Mouse (Mus musculus) embryonic facial prominence, embryonic 11.5 days (tissue): ENCODE results near the gene Mrps15. TPM values are rescaled to one million over a fixed set of nuclear protein-coding genes. Genes with fewer than 3 reads are reported as not detected.

ENCODE experiments used
- ATAC-seq: fragments of 200-750 bp; cut with Nextera tagmentation; replicated peaks from 2 replicates; pipeline ENCODE4 v1.8.0; 2017; ENCODE audit warnings: low read depth; ENCODE audit not compliant: insufficient number of reproducible peaks, low FRiP score, low TSS enrichment
- DNase-seq: peaks from one replicate; pipeline ENCODE4 v3.0.0-alpha.2; 2015; ENCODE audit warnings: low spot score
- H3K27ac ChIP-seq: fragments of 300-500 bp; sonication (generic); replicated peaks from 2 replicates; pipeline ENCODE4 v1.5.1; 2014; ENCODE audit warnings: mild to moderate bottlenecking, low read depth, low read length, control low read depth
- H3K27me3 ChIP-seq: fragments of 300-500 bp; sonication (generic); 2 replicates; pipeline ENCODE4 v1.6.1; 2014; ENCODE audit warnings: mild to moderate bottlenecking, low read length, moderate library complexity, mixed read lengths; ENCODE audit not compliant: control insufficient read depth, insufficient read depth
- H3K36me3 ChIP-seq: fragments of 300-500 bp; sonication (generic); replicated peaks from 2 replicates; pipeline ENCODE4 v1.6.1; 2014; ENCODE audit warnings: low read depth, mild to moderate bottlenecking, low read length, moderate library complexity, mixed read lengths; ENCODE audit not compliant: control insufficient read depth, insufficient read depth
- H3K4me1 ChIP-seq: fragments of 300-500 bp; sonication (generic); 2 replicates; pipeline ENCODE4 v1.6.1; 2014; ENCODE audit warnings: low read length, mixed read lengths; ENCODE audit not compliant: control insufficient read depth, insufficient read depth
- H3K4me2 ChIP-seq: fragments of 300-500 bp; sonication (generic); 2 replicates; pipeline ENCODE4 v1.6.1; 2014; ENCODE audit warnings: low read depth, mild to moderate bottlenecking, control low read depth, low read length, moderate library complexity
- H3K4me3 ChIP-seq: fragments of 300-500 bp; sonication (generic); 2 replicates; pipeline ENCODE4 v1.5.1; 2014; ENCODE audit warnings: low read depth, low read length, control low read depth
- H3K9ac ChIP-seq: fragments of 300-500 bp; sonication (generic); replicated peaks from 2 replicates; pipeline ENCODE4 v1.6.1; 2014; ENCODE audit warnings: mild to moderate bottlenecking, control low read depth, low read length
- H3K9me3 ChIP-seq: fragments of 300-500 bp; sonication (generic); replicated peaks from 2 replicates; pipeline ENCODE4 v1.6.1; 2016; ENCODE audit warnings: mild to moderate bottlenecking, low read length, inconsistent platforms, mixed read lengths; ENCODE audit not compliant: control insufficient read depth
- WGBS: fragments of 180-500 bp; shearing (Covaris S2); extraction: QIAGEN DNeasy Blood & Tissue Kit; methylation state at CpG from one replicate; pipeline ENCODE4 v1.1.7; 2014; 5-methylcytosine and 5-hydroxymethylcytosine counted together
- polyA plus RNA-seq: library from polyadenylated mRNA; unstranded; fragments of >200 nt; fragmentation: Nextera tagmentation; extraction: Ambion mirVana; gene quantifications from 2 replicates; pipeline ENCODE4 v1.2.1, GENCODE M21; 2014

The Mrps15 gene
- polyA plus RNA-seq, 1 experiment from 2014 or later: 177 TPM

- no peaks in the 10 kb centered on the region for H3K36me3 ChIP-seq
- WGBS: 4% methylated on average over 34 of the region's 34 CpGs
- no peak overlapping the region for H3K27ac ChIP-seq
- H3K4me2 ChIP-seq: peak overlapping the region; percentile 89
- H3K4me1 ChIP-seq: no peaks in the 10 kb centered on the region
- H3K9me3 ChIP-seq: no peaks in the 10 kb centered on the region
- H3K9ac ChIP-seq: peak overlapping the region; percentile 78
- peak overlapping the region; percentile 97 for H3K4me3 ChIP-seq
- peak; percentile 32 for DNase-seq
- 0 out of 2 replicates have a peak, but pooled peaks have one; percentile 4 for ATAC-seq
- H3K27me3 ChIP-seq: no peaks in the 10 kb centered on the region
Measured at GRCm38 (mm10) chr4:126104261-126105075, 57.7 kb downstream of the Mrps15 start.

Other genes starting within 250 kb of the Mrps15 start
- gene Csf3r, start 22.4 kb upstream of the Mrps15 start, polyA plus RNA-seq: 0.42 and 0.49 TPM in 2 replicates
- gene Oscp1, start 11.6 kb downstream of the Mrps15 start, polyA plus RNA-seq: 17.1 and 18.3 TPM in 2 replicates
- gene Lsm10, start 49.7 kb downstream of the Mrps15 start, polyA plus RNA-seq: 46.1 and 47.0 TPM in 2 replicates
- 22.7 and 23.8 TPM in 2 replicates for gene Stk40, start 57.0 kb downstream of the Mrps15 start, polyA plus RNA-seq
- 48.9 and 51.0 TPM in 2 replicates for gene Eva1b, start 100.8 kb downstream of the Mrps15 start, polyA plus RNA-seq
- gene Sh3d21, start 116.6 kb downstream of the Mrps15 start, polyA plus RNA-seq: 4.7 and 5.0 TPM in 2 replicates
- gene Thrap3, start 155.8 kb downstream of the Mrps15 start, polyA plus RNA-seq: 211 and 232 TPM in 2 replicates
- 47.0 and 54.1 TPM in 2 replicates for gene Map7d1, start 209.4 kb downstream of the Mrps15 start, polyA plus RNA-seq
- gene Trappc3, start 215.4 kb downstream of the Mrps15 start, polyA plus RNA-seq: 33.8 and 36.7 TPM in 2 replicates
- 15.7 and 18.1 TPM in 2 replicates for gene Col8a2, start 239.9 kb downstream of the Mrps15 start, polyA plus RNA-seq